ENCODE assay signal across 12 mouse cellular contexts in the genomic region with DNA sequence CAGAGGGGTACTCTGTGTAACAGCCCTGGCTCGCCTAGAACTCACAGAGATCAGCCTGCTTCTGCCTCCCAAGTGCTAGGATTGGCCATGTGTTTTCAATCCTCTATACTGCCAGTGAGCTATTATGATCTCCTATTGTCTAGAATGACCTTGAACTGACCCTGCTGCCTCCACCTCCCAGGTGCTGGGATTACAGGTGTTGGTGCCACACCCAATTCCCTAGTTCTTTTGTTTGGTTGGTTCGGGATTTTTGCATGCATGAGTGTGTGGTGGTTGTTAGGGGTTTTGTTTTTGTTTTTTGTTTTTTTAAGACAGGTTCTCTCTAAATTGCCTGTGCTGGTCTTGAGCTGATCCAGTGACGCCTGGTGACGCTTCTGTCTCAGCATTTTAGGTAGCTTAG. TPM values are rescaled to one million over a fixed set of nuclear protein-coding genes. Genes with fewer than 3 reads are reported as not detected.
DNase-seq lines count a peak whose midpoint lies in the region; ATAC-seq and TF ChIP-seq lines count a peak whose summit lies in the region.
"Had no signal": no experiment of that assay in that cellular context is flagged by ENCODE, and none has a peak within 500 bp of the region (broad histone marks: within the 10 kb centered on the region; RNA-seq: fewer than 3 reads in every experiment).

No protein-coding gene starts in this region.

- no peak for ATAC-seq in erythroblast, adult 5-6 weeks (replicated peaks; ENCODE audit: low FRiP score, poor library complexity, severe bottlenecking)
- no peak for ATAC-seq in hindbrain, embryonic 14.5 days (ENCODE audit: low FRiP score)
- ATAC-seq in midbrain, postnatal 0 days (ENCODE audit: low FRiP score), result no peak

- no peak for DNase-seq in left cerebral cortex, adult 2 months (ENCODE audit: extremely low spot score in 1 of 2, low spot score in 2 of 2)
- no peak for DNase-seq in left cerebral cortex, adult 18-20 months (ENCODE audit: low spot score in 2 of 2)
- no peak for DNase-seq in hindbrain, embryonic 14.5 days (ENCODE audit: low spot score)
- no peak for DNase-seq in midbrain, postnatal 0 days (ENCODE audit: low spot score)
- no peak for DNase-seq in embryo, embryonic 11 days
- no peak for DNase-seq in adrenal gland, postnatal 36 days
- DNase-seq: spleen, adult 18-20 months had no signal

- H3K9ac ChIP-seq in hindbrain, embryonic 14.5 days, result no peak overlapping the region
- no peak overlapping the region for H3K9ac ChIP-seq in midbrain, postnatal 0 days (replicated peaks; ENCODE audit: low read length, poor library complexity, severe bottlenecking)

- peak overlapping the region; percentile 82 for H3K4me3 ChIP-seq in erythroblast, embryonic 14.5 days (replicated peaks)
- peak overlapping the region; percentile 68 for H3K4me3 ChIP-seq in left cerebral cortex, adult 2 months
- H3K4me3 ChIP-seq in hindbrain, embryonic 14.5 days (replicated peaks; ENCODE audit: low read length), result peak overlapping the region; percentile 64
- H3K4me3 ChIP-seq in midbrain, postnatal 0 days (ENCODE audit: low read depth, low read length), result no peak overlapping the region

- peak overlapping the region; percentile 60 for H3K4me2 ChIP-seq in hindbrain, embryonic 14.5 days (replicated peaks)
- H3K4me2 ChIP-seq in midbrain, postnatal 0 days (ENCODE audit: low read depth, low read length, poor library complexity, severe bottlenecking), result peak overlapping the region; percentile 58

- H3K9me3 ChIP-seq in erythroblast, embryonic 14.5 days (ENCODE audit: control insufficient read depth, low read length), result peaks cover 5% of the 10 kb centered on the region; the same call in 1 of the 2 replicates
- no peaks in the 10 kb centered on the region for H3K9me3 ChIP-seq in hindbrain, embryonic 14.5 days (ENCODE audit: control insufficient read depth, low read length)
- no peaks in the 10 kb centered on the region for H3K9me3 ChIP-seq in midbrain, postnatal 0 days (ENCODE audit: low read length)
- H3K9me3 ChIP-seq: limb, embryonic 12.5 days had no signal

- H3K27me3 ChIP-seq in erythroblast, embryonic 14.5 days (ENCODE audit: control insufficient read depth), result no peaks in the 10 kb centered on the region
- no peaks in the 10 kb centered on the region for H3K27me3 ChIP-seq in hindbrain, embryonic 14.5 days (ENCODE audit: control insufficient read depth, insufficient read depth, low read length)
- no peaks in the 10 kb centered on the region for H3K27me3 ChIP-seq in midbrain, postnatal 0 days (ENCODE audit: insufficient read depth, low read length)
- H3K27me3 ChIP-seq: limb, embryonic 12.5 days had no signal

- H3K27ac ChIP-seq in left cerebral cortex, adult 2 months, result no peak overlapping the region
- H3K27ac ChIP-seq in hindbrain, embryonic 14.5 days, result no peak overlapping the region
- no peak overlapping the region for H3K27ac ChIP-seq in midbrain, postnatal 0 days (ENCODE audit: low read depth, low read length)

- no peak for TF ChIP-seq CTCF in left cerebral cortex, adult 2 months (IDR thresholded peaks at IDR 0.05)
- no peak for TF ChIP-seq CTCF in midbrain, postnatal 0 days (IDR thresholded peaks at IDR 0.05)

- WGBS in hindbrain, embryonic 14.5 days, result 93% methylated on average over 4 of the region's 4 CpGs
- whole genome bisulfite sequencing in midbrain, postnatal 0 days, result 86% methylated on average over 4 of the region's 4 CpGs

- peaks cover 72% of the 10 kb centered on the region for H3K36me3 ChIP-seq in erythroblast, embryonic 14.5 days (ENCODE audit: control insufficient read depth)
- H3K36me3 ChIP-seq in hindbrain, embryonic 14.5 days (replicated peaks; ENCODE audit: control insufficient read depth, insufficient read depth), result peaks cover 63% of the 10 kb centered on the region
- H3K36me3 ChIP-seq in midbrain, postnatal 0 days (ENCODE audit: insufficient read depth, low read length), result peaks cover 36% of the 10 kb centered on the region

- peaks cover 48% of the 10 kb centered on the region for H3K4me1 ChIP-seq in erythroblast, embryonic 14.5 days (ENCODE audit: control insufficient read depth)
- peaks cover 13% of the 10 kb centered on the region; the same call in 1 of the 2 replicates for H3K4me1 ChIP-seq in hindbrain, embryonic 14.5 days (replicated peaks; ENCODE audit: control insufficient read depth, insufficient read depth, low read length)
- H3K4me1 ChIP-seq in midbrain, postnatal 0 days (ENCODE audit: insufficient read depth, low read length), result peaks cover 5% of the 10 kb centered on the region; the same call in 1 of the 2 replicates

- intact Hi-C loops in left cerebral cortex, adult 2 months (cut with DNase I), result loop anchor here (2.0 kb wide), 1 partner anchor 19 kb away; a partner anchor contains a TSS

RNA-seq across cellular contexts. Expression of a gene that starts 1.5 kb away (rescaled TPM):
- 0.69 and 0.71 TPM in 2 replicates for polyA plus RNA-seq in erythroblast, embryonic 14.5 days (2012)
- 1.5 and 2.1 TPM in 2 replicates for total RNA-seq in erythroblast, adult 5-6 weeks (2015; ENCODE audit: low replicate concordance)
- 0.60 and 1.1 TPM in 2 replicates for total RNA-seq in erythroblast, adult 5-6 weeks (2017; ENCODE audit: low replicate concordance)
- 10 to 100 TPM; 21.7 to 22.7 TPM for total RNA-seq in left cerebral cortex, adult 2 months (2021)
- 10 to 100 TPM; 23.2 to 25.2 TPM for total RNA-seq in left cerebral cortex, adult 18-20 months (2021)
- polyA plus RNA-seq in hindbrain, embryonic 14.5 days (2014; fragmentation: Nextera tagmentation; extraction: Ambion mirVana), result 25.7 and 26.7 TPM in 2 replicates
- 24.8 and 25.1 TPM in 2 replicates for total RNA-seq in midbrain, postnatal 0 days (2014; rRNA removed)
- polyA plus RNA-seq in midbrain, postnatal 0 days (2015; fragmentation: Nextera tagmentation; extraction: Ambion mirVana), result 35.3 and 36.0 TPM in 2 replicates
- 10 to 100 TPM in 1 of 2 experiments, 1 to 10 TPM in 1; 9.3 to 10.2 TPM for total RNA-seq in adrenal gland, postnatal 36 days (2021)

RNA-seq across cellular contexts. Expression of a gene that starts 4.4 kb away (rescaled TPM):
- polyA plus RNA-seq in erythroblast, embryonic 14.5 days (2012), result not detected in 2 replicates
- total RNA-seq in erythroblast, adult 5-6 weeks (2015; ENCODE audit: low replicate concordance), result not detected in 2 replicates
- total RNA-seq in erythroblast, adult 5-6 weeks (2017; ENCODE audit: low replicate concordance), result not detected in 2 replicates
- under 1 TPM; 0.45 to 0.58 TPM for total RNA-seq in left cerebral cortex, adult 2 months (2021)
- not detected for total RNA-seq in left cerebral cortex, adult 18-20 months (2021)
- not detected in 2 replicates for polyA plus RNA-seq in hindbrain, embryonic 14.5 days (2014; fragmentation: Nextera tagmentation; extraction: Ambion mirVana)
- 1.1 TPM in 1 of 2 replicates, not detected in the other for total RNA-seq in midbrain, postnatal 0 days (2014; rRNA removed)
- polyA plus RNA-seq in midbrain, postnatal 0 days (2015; fragmentation: Nextera tagmentation; extraction: Ambion mirVana), result not detected in 2 replicates
- total RNA-seq in adrenal gland, postnatal 36 days (2021), result not detected
- polyA plus RNA-seq: frontal cortex, adult 2 months; kidney, postnatal 0 days; limb, embryonic 12.5 days had no signal

RNA-seq across cellular contexts. Expression of a gene that starts 8.7 kb away (rescaled TPM):
- 6.9 and 7.3 TPM in 2 replicates for polyA plus RNA-seq in erythroblast, embryonic 14.5 days (2012)
- 26.8 and 36.1 TPM in 2 replicates for total RNA-seq in erythroblast, adult 5-6 weeks (2015; ENCODE audit: low replicate concordance)
- 33.5 and 39.9 TPM in 2 replicates for total RNA-seq in erythroblast, adult 5-6 weeks (2017; ENCODE audit: low replicate concordance)
- 10 to 100 TPM; 89.5 to 96.2 TPM for total RNA-seq in left cerebral cortex, adult 2 months (2021)
- 10 to 100 TPM; 93.1 to 93.6 TPM for total RNA-seq in left cerebral cortex, adult 18-20 months (2021)
- 85.9 and 89.6 TPM in 2 replicates for polyA plus RNA-seq in hindbrain, embryonic 14.5 days (2014; fragmentation: Nextera tagmentation; extraction: Ambion mirVana)
- total RNA-seq in midbrain, postnatal 0 days (2014; rRNA removed), result 110 and 112 TPM in 2 replicates
- polyA plus RNA-seq in midbrain, postnatal 0 days (2015; fragmentation: Nextera tagmentation; extraction: Ambion mirVana), result 101 and 102 TPM in 2 replicates
- total RNA-seq in adrenal gland, postnatal 36 days (2021), result 100 to 1,000 TPM; 105 to 112 TPM

RNA-seq across cellular contexts. Expression of a gene that starts 9.3 kb away (rescaled TPM):
- 0.10 and 0.14 TPM in 2 replicates for polyA plus RNA-seq in erythroblast, embryonic 14.5 days (2012)
- total RNA-seq in erythroblast, adult 5-6 weeks (2015; ENCODE audit: low replicate concordance), result not detected in 2 replicates
- total RNA-seq in erythroblast, adult 5-6 weeks (2017; ENCODE audit: low replicate concordance), result 1.4 TPM in 1 of 2 replicates, not detected in the other
- 1 to 10 TPM; 3.9 to 5.3 TPM for total RNA-seq in left cerebral cortex, adult 2 months (2021)
- total RNA-seq in left cerebral cortex, adult 18-20 months (2021), result 1 to 10 TPM; 3.1 TPM
- 5.8 and 7.9 TPM in 2 replicates for polyA plus RNA-seq in hindbrain, embryonic 14.5 days (2014; fragmentation: Nextera tagmentation; extraction: Ambion mirVana)
- total RNA-seq in midbrain, postnatal 0 days (2014; rRNA removed), result 10.4 and 11.2 TPM in 2 replicates
- 7.6 and 7.8 TPM in 2 replicates for polyA plus RNA-seq in midbrain, postnatal 0 days (2015; fragmentation: Nextera tagmentation; extraction: Ambion mirVana)
- 1 to 10 TPM; 2.1 to 2.5 TPM for total RNA-seq in adrenal gland, postnatal 36 days (2021)

RNA-seq across cellular contexts. Expression of a gene that starts 19.1 kb away (rescaled TPM):
- 0.08 and 0.10 TPM in 2 replicates for polyA plus RNA-seq in erythroblast, embryonic 14.5 days (2012)
- 0.58 and 1.9 TPM in 2 replicates for total RNA-seq in erythroblast, adult 5-6 weeks (2015; ENCODE audit: low replicate concordance)
- total RNA-seq in erythroblast, adult 5-6 weeks (2017; ENCODE audit: low replicate concordance), result 2.0 and 4.5 TPM in 2 replicates
- total RNA-seq in left cerebral cortex, adult 2 months (2021), result 1 to 10 TPM; 8.6 to 9.0 TPM
- 10 to 100 TPM; 10.1 to 10.2 TPM for total RNA-seq in left cerebral cortex, adult 18-20 months (2021)
- polyA plus RNA-seq in hindbrain, embryonic 14.5 days (2014; fragmentation: Nextera tagmentation; extraction: Ambion mirVana), result 16.4 and 17.0 TPM in 2 replicates
- total RNA-seq in midbrain, postnatal 0 days (2014; rRNA removed), result 6.4 and 7.7 TPM in 2 replicates
- polyA plus RNA-seq in midbrain, postnatal 0 days (2015; fragmentation: Nextera tagmentation; extraction: Ambion mirVana), result 5.5 and 7.4 TPM in 2 replicates
- total RNA-seq in adrenal gland, postnatal 36 days (2021), result 1 to 10 TPM; 4.0 to 4.7 TPM
